Mouse (Mus musculus) cerebellum, postnatal 14 days (tissue): Measurements from ENCODE around the gene B230118H07Rik.

ENCODE experiments used
- DNase-seq, 2 experiments: peaks; one replicate each; pipeline ENCODE4 v3.0.0; 2021; ENCODE audit warnings: mixed read lengths in 2 of 2

B230118H07Rik gene

GRCm38 (mm10) chr2:101581418-101581817 lies 67.9 kb downstream of the B230118H07Rik start:
- DNase-seq: peak; percentile 15 to 36

GRCm38 (mm10) chr2:101580977-101581376 lies 68.4 kb downstream of the B230118H07Rik start:
- no peak for DNase-seq

GRCm38 (mm10) chr2:101580428-101580827 lies 68.9 kb downstream of the B230118H07Rik start:
- no peak for DNase-seq

DNA sequence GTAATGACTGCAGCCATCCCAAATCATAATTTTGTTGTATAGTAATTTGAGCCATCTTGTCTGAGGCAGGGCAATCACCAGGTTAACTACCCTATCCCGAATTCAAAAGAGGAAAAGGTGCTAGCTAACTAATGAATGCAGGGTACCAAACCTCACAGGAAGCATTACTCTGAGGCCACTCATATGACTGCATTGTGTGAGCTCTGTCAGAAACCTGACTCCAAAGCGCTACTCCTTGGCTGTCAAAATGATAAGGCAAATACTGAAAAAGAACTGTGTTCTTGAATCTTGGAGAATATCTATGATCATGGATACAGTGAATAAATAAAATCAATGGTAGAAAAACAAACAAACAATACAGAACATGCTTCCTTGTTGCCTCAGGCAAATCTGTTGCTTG lies 69.3 kb downstream of the B230118H07Rik start:
- DNase-seq: no peak

DNA sequence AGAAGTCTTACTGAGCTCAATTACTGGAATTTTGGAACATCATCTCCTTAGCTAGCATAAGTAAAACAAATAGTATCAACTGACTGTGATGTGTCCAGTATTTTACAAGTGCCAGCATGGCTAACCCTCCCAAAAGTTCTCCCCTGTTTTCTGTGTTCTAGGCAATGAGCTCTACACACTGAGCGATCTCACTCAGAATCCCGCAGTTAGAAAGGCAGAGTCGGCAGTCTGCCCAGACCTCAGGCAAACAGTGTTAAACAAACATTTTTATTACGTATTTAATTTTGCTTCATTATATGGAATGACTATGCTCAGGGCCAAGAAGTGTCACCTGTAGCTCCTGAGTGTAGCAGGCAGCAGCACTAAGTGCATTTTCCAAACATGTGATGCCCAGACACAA lies 72.1 kb downstream of the B230118H07Rik start:
- DNase-seq: no peak

GRCm38 (mm10) chr2:101569230-101569629 lies 80.1 kb downstream of the B230118H07Rik start:
- DNase-seq: no peak

GRCm38 (mm10) chr2:101567490-101567889 lies 81.8 kb downstream of the B230118H07Rik start:
- DNase-seq: no peak

DNA sequence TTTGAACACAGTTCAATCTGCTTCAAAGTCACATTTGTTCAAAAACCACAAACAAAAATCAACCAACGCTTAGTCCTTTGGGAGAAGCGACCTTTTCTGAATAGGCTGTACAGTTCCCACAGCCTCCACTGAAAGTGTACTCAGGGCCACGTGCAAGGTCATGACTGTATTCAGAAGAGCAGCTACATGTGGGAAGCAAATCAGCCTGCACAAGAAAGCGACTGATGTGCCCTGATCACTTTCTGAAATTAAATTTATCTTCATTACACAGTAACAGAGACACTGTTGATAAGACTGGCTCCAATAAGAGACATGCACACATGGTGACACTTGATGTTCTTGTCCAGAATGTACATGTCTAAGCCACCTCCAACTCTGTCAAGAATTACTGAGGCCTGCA lies 85.6 kb downstream of the B230118H07Rik start:
- DNase-seq: no peak

DNA sequence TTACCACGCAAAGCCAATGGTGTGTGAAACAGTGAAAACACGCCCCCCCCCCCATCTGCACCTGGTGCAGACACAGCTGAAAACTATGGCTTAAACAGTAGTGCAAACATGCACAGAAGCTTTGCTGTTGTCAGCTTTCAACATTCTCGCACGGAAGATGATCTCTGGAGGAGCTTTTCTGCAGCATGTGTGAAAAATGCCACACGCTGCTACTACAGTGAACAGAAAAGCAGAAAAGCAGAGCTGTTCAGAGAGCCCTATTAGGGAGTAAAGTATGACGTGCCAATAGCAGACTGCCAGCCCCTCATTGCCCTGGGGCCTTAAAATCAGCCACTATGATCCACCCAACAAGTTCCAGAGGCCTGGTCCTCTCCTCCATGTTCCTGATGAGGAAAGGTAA lies 86.1 kb downstream of the B230118H07Rik start:
- no peak for DNase-seq

DNA sequence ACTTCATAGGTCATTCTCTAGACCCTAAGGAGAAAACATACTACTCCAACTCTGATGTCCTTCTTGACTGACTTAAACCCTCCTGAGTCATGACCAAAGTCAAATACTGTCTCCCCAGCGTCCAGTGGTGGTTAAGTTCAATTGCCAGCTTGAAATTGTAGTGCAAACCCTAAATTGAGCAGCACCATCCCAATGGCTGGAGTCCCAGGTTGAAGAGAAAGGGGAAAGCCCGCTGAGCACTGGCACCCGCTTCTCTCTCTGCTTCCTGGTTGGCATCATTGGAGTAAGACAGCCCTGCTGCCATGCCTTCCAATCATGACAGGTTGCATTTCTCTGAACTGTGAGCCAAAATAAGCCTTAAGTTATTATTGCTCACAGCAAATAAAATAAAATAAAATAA lies 89.9 kb downstream of the B230118H07Rik start:
- DNase-seq: no peak

GRCm38 (mm10) chr2:101555886-101556285 lies 93.4 kb downstream of the B230118H07Rik start:
- no peak for DNase-seq

DNA sequence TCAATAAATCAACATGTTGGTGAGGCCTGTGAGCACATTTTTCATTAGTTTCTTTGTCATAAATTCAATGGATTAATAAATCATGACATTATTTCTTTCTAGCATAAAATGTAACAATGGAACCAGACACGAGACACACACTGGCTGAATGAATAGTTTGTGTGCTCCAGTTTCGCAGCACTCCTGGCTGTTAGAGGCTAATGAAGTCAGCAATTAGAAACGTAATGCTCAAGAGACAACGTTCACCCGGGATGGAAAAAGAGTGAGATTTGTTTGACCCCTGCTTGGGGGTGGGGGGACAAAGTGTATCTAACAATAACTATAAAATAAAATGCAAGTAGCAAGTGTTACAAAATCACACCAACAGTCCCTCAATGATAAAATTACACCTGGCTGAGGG lies 95.5 kb downstream of the B230118H07Rik start:
- no peak for DNase-seq

DNA sequence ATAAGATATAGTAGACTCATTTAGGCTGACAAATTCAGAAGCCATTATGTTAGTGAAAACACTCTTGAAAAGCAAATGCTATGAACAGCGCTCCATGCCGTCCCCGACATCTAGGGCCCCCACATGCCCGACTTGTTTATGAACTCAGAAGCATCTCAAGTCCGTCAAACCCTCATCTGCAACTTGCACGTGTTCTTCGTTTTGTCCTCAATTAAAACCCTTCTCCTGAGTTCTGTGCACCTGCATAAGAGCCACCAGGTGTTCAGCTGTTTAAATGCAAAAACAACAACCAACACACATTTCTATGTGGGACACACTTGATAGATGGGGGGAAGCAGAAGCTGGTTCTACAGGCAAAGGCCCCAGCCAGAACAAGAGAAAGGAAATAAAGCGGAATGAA lies 97.0 kb downstream of the B230118H07Rik start:
- DNase-seq: no peak

DNA sequence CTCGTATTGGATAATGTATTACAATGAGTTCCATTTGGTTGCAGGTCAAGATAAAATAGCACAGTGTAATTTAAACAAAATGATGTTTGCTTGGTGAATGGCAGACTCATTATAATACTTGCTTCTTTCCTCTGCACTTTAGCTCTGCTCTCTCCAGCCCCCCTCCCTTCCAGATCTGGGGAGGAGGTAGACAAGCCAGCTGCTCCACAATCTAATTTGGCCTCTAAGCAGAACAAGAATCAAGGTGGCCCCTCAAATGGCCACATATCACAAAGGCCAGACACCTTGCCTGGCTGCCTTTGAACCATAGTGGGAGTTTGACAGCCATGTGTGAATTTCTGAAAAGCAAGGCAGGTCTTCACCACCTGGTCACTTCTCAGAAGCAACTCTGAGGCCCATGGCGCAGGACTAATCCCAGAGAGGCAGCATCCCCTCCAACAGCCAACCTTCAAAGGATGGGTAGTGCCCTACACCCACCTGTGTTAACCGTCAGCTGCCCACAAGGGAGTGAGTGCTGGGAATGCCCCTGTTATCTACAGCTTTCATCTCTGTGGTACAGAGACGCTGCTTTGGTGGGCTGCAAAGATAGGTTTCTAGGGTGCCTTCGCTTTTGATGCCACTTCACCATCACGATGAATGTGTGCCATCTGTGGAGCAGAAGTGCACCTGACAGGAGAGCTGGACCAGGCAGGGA lies 98.2 kb downstream of the B230118H07Rik start:
- DNase-seq: no peak

- no peak for DNase-seq
Observed at GRCm38 (mm10) chr2:101550176-101550575, 99.2 kb downstream of the B230118H07Rik start.

DNA sequence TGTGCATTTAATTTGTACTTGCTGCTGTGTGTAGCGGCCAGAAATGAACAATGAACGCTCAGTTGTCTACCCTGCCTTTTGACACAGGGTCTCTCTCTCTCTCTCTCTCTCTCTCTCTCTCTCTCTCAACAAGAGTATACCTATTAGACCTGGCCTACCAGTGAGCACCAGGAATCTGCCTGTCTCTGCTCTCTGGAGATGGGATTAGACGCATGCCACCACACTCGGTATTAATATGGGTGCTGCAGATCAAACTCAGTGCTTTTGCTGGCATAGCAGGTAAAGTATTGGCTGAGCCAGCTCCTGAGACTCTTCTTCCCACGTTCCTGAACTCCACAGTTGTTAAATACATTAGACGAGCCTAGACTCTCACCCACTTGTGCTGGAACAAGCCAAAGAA lies 100.5 kb downstream of the B230118H07Rik start:
- no peak for DNase-seq

- no peak for DNase-seq
Observed at GRCm38 (mm10) chr2:101545593-101545992, 103.7 kb downstream of the B230118H07Rik start.

DNA sequence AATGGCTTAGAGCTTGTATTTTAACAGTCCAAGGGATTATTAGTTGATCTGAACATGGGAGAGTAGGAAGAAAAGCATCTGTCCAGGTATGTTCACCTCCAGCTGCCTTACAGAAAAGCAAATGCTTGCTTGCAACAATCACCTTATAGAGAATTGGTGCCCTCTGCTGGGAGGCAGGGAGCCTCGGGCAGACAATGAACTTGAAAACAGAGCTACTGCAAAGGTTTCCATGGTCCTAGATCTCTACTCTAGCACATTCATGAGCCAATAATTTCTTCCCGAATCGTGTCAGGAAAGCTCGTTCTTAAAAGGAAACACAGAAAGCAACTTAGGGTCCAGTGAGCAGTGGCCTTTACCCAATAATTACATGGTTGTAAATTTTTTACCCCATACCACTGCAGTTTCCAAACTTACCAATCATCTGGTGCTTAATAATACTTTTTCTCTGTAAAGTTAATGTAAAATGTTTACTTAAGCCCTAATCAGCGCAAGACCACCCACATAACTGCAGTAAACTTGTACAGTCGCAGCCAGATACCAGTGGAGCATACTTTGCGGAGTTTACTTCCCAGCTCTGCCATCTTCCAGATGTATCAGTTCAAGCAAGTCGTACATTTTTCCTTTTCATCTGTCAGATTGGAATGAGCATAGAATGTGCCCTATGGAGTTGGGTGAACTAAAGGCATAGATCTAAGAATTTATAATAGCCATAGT lies 105.5 kb downstream of the B230118H07Rik start:
- no peak for DNase-seq

- DNase-seq: peak; percentile 74 to 76
Observed at GRCm38 (mm10) chr2:101536887-101537286, 112.4 kb downstream of the B230118H07Rik start.

DNA sequence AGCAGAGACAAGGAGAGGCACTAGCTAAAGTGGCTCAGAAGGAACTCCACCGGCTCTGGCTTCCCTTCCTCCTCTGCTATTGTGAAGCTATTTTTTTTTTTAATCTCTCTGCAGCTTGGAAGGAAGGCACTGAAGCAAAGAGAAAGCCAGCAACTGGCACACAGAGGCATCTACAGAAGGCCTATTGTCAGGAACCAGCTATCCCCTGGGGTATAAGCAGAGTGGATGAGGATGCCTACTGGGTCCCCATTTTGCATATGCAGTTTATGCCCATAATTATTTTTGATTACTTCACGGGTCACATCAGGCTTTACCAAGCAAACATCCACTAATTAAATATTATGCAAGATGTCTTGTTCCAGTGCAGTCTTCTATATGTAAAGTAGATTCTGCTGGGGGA lies 115.6 kb downstream of the B230118H07Rik start:
- no peak for DNase-seq

- DNase-seq: peak; percentile 82 to 83
Observed at GRCm38 (mm10) chr2:101525503-101526381, 123.6 kb downstream of the B230118H07Rik start.

DNA sequence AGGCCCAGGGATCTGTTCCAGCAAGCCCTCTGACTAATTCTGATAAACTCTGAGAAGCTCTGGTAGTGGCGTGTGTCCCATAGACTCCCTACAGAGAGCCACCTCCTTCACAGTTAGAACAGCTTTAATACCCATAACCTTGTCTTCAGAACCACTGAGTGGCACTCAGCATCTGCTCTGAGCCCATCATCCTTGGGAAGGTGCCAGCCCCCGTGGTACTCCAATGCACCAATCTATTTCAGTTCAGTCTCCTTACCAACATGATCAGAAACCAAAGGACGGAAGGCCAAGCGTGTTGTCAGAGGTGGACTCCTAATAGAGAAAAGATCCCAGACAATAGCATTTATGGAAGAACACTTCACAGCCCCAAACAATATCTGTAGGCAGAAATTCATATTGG lies 124.2 kb downstream of the B230118H07Rik start:
- DNase-seq: peak; percentile 48 to 62

DNA sequence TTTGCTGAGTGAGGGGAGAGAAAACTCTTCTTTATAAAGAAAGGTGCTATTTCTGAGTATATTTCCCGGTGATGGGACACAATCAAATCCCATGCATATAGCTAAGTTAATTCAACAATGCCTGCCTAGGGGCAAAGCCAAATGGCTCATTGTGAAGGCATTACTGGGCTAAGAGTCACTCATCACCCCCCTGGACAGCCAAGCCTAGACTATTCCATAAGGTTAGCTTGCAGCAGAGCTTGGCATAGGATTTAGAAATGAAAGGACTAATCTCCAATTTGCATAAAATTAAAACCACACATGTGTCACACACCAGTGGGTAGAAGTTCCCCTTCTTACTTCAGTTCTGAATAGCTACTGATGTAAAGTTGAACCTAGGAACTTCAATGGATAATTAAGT lies 128.8 kb downstream of the B230118H07Rik start:
- DNase-seq: no peak
